Mouse (Mus musculus) cortical plate, adult 2 months (tissue): ENCODE measurements around the gene Cdk5rap1.

Experiments used
- CTCF ChIP-seq: fragments of 200-500 bp; IDR thresholded peaks from 2 replicates; pipeline ENCODE4 v1.5.1; 2011; ENCODE audit warnings: mild to moderate bottlenecking, control low read depth, low read length; ENCODE audit not compliant: insufficient read depth; ENCODE audit errors: extremely low read depth
- POLR2A ChIP-seq: fragments of 200-500 bp; IDR thresholded peaks from 2 replicates; pipeline ENCODE4 v1.6.1; 2011; ENCODE audit warnings: mild to moderate bottlenecking, low read length, control low read depth; ENCODE audit not compliant: insufficient read depth; ENCODE audit errors: extremely low read depth

DNA sequence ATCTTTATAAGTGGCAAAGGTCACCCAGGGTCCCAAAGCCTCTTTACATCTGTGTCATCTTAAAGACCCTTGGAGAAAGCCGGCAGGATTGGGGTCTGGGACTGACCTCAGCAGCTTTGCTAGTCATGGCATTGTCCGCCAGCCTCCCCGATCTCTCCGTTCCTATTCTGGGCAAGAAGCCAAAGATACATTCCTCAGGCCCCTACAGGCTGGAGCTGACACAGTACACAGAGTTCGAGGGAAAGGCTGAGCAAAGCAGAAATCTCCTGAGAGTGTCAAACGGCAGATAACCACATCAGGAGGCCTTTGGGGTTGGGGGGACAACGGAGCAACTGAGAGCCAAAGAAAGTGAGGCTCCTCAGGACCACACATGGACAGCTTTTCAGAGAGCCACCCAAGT, 30.0 kb upstream of the Cdk5rap1 start:
- TF ChIP-seq CTCF (no peak), POLR2A (no peak)
